ENCODE assay signal across 8 mouse cellular contexts in the genomic region with DNA sequence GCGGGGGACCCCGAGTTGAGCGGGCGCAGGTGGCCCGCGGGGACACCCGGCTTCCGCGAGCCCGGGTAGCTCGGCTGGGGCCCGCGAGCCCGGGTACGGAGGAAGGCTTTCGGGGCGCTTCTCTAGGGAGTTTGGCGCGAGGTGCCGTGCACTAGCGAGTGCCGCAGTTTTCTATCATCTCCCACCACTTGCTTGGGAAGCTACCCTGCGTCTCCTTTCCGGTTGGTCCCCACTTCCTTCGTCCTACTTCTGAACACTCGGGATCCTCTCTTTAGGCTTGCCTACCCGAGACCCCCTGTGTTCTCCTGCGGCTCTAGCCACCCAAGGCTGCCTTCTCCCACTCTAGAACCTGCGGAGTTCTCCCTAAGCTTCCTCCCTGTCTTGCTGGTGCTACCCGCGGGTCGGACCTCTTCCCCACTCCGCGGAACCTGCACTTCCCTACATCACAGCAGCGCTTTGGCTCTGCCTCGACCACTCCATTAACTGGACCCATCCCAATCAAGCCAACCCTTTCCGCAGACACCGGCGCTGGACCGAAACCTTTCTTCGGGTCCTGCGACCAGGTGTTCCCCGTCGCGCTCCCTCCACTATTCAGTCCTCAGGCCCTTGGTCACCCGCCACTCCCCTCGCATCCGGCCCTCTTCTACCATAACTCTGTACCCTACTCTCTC.
DNase-seq lines count a peak whose midpoint lies in the region; ATAC-seq and TF ChIP-seq lines count a peak whose summit lies in the region.

No protein-coding gene starts in this region.

- no peak overlapping the region for H3K9ac ChIP-seq in liver, postnatal 0 days (replicated peaks)
- H3K9ac ChIP-seq in stomach, embryonic 15.5 days = no peak overlapping the region

- no peak for TF ChIP-seq POLR2A in kidney, adult 2 months (IDR thresholded peaks at IDR 0.05; ENCODE audit: low read depth, low read length)

- TF ChIP-seq EP300 in liver, postnatal 0 days (IDR thresholded peaks at IDR 0.05; ENCODE audit: low read depth) = no peak

- peak; percentile 38 for ATAC-seq in frontal cortex, adult (ENCODE audit: low TSS enrichment)
- peak; percentile 72 for ATAC-seq in liver, postnatal 0 days
- peak; percentile 68 for ATAC-seq in stomach, embryonic 15.5 days (ENCODE audit: insufficient read depth, low FRiP score, low read depth)

- peak overlapping the region; percentile 84 for H3K4me2 ChIP-seq in liver, postnatal 0 days (ENCODE audit: low read depth, low read length)
- H3K4me2 ChIP-seq in stomach, embryonic 15.5 days = peak overlapping the region; percentile 98

- H3K4me1 ChIP-seq in kidney, adult 2 months (ENCODE audit: control insufficient read depth, insufficient read depth, low read length) = no peaks in the 10 kb centered on the region
- H3K4me1 ChIP-seq in liver, postnatal 0 days (ENCODE audit: insufficient read depth) = no peaks in the 10 kb centered on the region
- H3K4me1 ChIP-seq in stomach, embryonic 15.5 days = peaks cover 13% of the 10 kb centered on the region

- H3K36me3 ChIP-seq in kidney, adult 2 months (ENCODE audit: control insufficient read depth, insufficient read depth, low read length) = no peaks in the 10 kb centered on the region
- H3K36me3 ChIP-seq in liver, postnatal 0 days (replicated peaks; ENCODE audit: insufficient read depth, low read length) = no peaks in the 10 kb centered on the region
- H3K36me3 ChIP-seq in stomach, embryonic 15.5 days = no peaks in the 10 kb centered on the region

- H3K4me3 ChIP-seq in kidney, adult 2 months (ENCODE audit: insufficient read depth, low read depth, low read length) = peak overlapping the region; percentile 54
- H3K4me3 ChIP-seq in liver, postnatal 0 days (ENCODE audit: low read depth, low read length) = peak overlapping the region; percentile 50
- H3K4me3 ChIP-seq in stomach, embryonic 15.5 days (replicated peaks) = peak overlapping the region; percentile 65

- H3K9me3 ChIP-seq in liver, postnatal 0 days (ENCODE audit: low read length) = no peaks in the 10 kb centered on the region
- H3K9me3 ChIP-seq in stomach, embryonic 15.5 days = no peaks in the 10 kb centered on the region

- no peaks in the 10 kb centered on the region for H3K27me3 ChIP-seq in kidney, adult 2 months (replicated peaks; ENCODE audit: control insufficient read depth, insufficient read depth, low read length)
- peaks cover 48% of the 10 kb centered on the region for H3K27me3 ChIP-seq in liver, postnatal 0 days (ENCODE audit: insufficient read depth, low read length)
- peaks cover 48% of the 10 kb centered on the region for H3K27me3 ChIP-seq in stomach, embryonic 15.5 days (replicated peaks)

- DNase-seq in left cerebral cortex, adult 18-20 months (ENCODE audit: low spot score in 2 of 2) = peak; percentile 20 to 34
- DNase-seq in left cerebral cortex, adult 11 months (ENCODE audit: low spot score) = no peak
- peak; percentile 58 for DNase-seq in cerebellum, adult 9-10 months
- DNase-seq in kidney, adult 2 months = peak; percentile 3
- DNase-seq in liver, postnatal 0 days = peak; percentile 38
- no peak for DNase-seq in spleen, postnatal 4 days (ENCODE audit: low spot score in 2 of 2)

- no peak for TF ChIP-seq CTCF in kidney, adult 2 months (conservative IDR thresholded peaks at IDR 0.05; ENCODE audit: insufficient read depth, insufficient read length, low read depth, low read length)
- no peak for TF ChIP-seq CTCF in liver, postnatal 0 days (IDR thresholded peaks at IDR 0.05; ENCODE audit: low read depth)

- under 1% methylated on average over 48 of the region's 48 CpGs for WGBS in kidney, adult 2 months
- WGBS in liver, postnatal 0 days (ENCODE audit: insufficient replicate concordance) = 2% methylated on average over 38 of the region's 48 CpGs
- under 1% methylated on average over 48 of the region's 48 CpGs for WGBS in stomach, embryonic 15.5 days

- H3K27ac ChIP-seq in kidney, adult 2 months (ENCODE audit: insufficient read depth, low read depth, low read length) = no peak overlapping the region
- no peak overlapping the region for H3K27ac ChIP-seq in liver, postnatal 0 days (ENCODE audit: low read depth)
- H3K27ac ChIP-seq in stomach, embryonic 15.5 days = no peak overlapping the region

Comparison
In these comparisons a context has a peak if more than half of its experiments do, and no peak if none do; other contexts are left out.
1. DNase-seq: peak in left cerebral cortex, adult 18-20 months (2 of 2), cerebellum, adult 9-10 months (single experiment), kidney, adult 2 months (single experiment) and liver, postnatal 0 days (single experiment); none in left cerebral cortex, adult 11 months (single experiment) and spleen, postnatal 4 days (0 of 2).
2. Peak in every context shown above with its lines, with median percentiles within 50 percentile points of each other: ATAC-seq and H3K4me3 ChIP-seq.